Mouse (Mus musculus): ENCODE results near the gene Gm45194. TPM values are rescaled to one million over a fixed set of nuclear protein-coding genes. Genes with fewer than 3 reads are reported as not detected.
A peak's percentile ranks its signal among the peaks of the same experiment; 100 is the strongest.

Gm45194 gene
- polyA plus RNA-seq (2016; fragmentation: Nextera tagmentation; extraction: Ambion mirVana), result 2.2 and 2.6 TPM in 2 replicates

DNA sequence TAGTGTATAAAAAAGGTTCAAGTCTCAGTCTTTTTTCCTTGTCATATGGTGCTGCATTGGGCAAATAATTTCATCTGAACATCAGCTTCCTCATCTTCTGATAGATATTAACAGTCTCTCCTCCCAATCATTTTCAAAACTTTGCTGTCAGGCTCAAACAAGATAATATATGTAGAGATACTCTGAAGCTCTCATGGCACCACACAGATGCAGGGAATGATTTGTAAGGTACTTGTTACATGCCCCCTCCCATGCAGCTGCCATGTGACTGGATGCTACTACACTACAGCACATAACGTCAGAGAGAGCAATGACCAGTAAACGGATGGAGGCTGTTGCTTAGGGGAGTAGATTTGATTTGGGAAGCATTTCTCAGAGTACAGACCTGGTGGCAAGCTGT, at the start of gene Gm45194:
Gene Gm45194, plus strand, starts transcription at position 301 of the 400 bp plus-strand sequence.
- H3K36me3 ChIP-seq, result no peaks in the 10 kb centered on the region
- no peak within 1 kb of the TSS for H3K9ac ChIP-seq
- H3K4me3 ChIP-seq, result no peak within 1 kb of the TSS
- H3K9me3 ChIP-seq, result no peaks in the 10 kb centered on the region
- H3K27ac ChIP-seq, result no peak within 1 kb of the TSS
- WGBS, result 43% methylated on average over 2 of the region's 2 CpGs
- H3K4me1 ChIP-seq, result no peaks in the 10 kb centered on the region
- no peak within 1 kb of the TSS for H3K4me2 ChIP-seq (replicated peaks)
- no peak for ATAC-seq (ENCODE audit: low FRiP score, low read depth)
- H3K27me3 ChIP-seq (replicated peaks), result 0 out of 2 replicates have a peak, but pooled peaks cover 5% of the 10 kb centered on the region

DNA sequence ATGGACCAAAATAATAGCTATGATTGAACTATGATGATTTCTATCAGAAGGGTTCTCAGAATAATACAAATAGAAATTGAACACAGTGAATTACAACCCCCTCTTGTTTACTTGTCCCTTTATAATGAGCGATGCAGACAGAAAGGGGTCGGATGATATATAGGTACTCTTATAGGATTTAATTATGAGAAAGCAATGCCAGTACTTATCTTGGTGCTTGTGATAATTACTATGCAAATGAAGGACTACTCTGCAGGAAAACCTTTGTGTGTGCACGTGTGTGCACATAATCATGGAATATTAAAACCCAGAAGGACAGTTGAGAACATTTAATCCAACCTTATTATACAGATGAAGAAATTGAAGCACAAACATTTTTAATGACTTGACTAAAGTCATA, 35.3 kb upstream of the Gm45194 start:
- WGBS, result 59% methylated on average over 3 of the region's 3 CpGs
- ATAC-seq (ENCODE audit: low FRiP score, low read depth), result peak; percentile 63; the same call in 1 of the 2 replicates
- H3K4me1 ChIP-seq, result no peaks in the 10 kb centered on the region

DNA sequence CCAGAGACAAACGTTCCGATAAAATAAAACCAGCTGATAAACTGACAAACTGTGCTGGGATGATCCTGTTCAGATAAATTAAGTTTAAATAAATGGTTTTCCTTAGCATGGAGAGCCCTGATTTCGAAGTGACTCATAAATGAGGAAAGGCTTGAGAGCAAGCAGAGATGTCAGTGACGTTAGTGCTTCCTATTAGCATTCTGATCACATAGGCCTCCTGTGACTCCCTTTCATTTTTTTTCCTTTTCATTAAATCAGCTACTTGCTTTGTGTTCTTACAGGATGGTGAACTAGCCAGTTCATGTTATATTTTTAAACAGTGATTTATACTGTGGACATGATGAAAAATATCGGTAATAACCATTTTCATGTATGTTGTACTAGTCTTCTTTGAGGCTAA, 9.9 kb upstream of the Gm45194 start:
- 76% methylated on average over 5 of the region's 5 CpGs for WGBS
- no peak overlapping the region for H3K4me2 ChIP-seq (replicated peaks)
- H3K4me3 ChIP-seq, result no peak overlapping the region
- no peaks in the 10 kb centered on the region for H3K4me1 ChIP-seq
- H3K27ac ChIP-seq, result no peak overlapping the region
- no peak overlapping the region for H3K9ac ChIP-seq
- no peaks in the 10 kb centered on the region for H3K27me3 ChIP-seq (replicated peaks)
- H3K9me3 ChIP-seq, result no peaks in the 10 kb centered on the region
- ATAC-seq (ENCODE audit: low FRiP score, low read depth), result no peak
- H3K36me3 ChIP-seq, result no peaks in the 10 kb centered on the region

More for the DNA sequence above, 35.3 kb upstream of the Gm45194 start:
- H3K4me2 ChIP-seq (replicated peaks), result no peak overlapping the region
- H3K27ac ChIP-seq, result no peak overlapping the region
- no peaks in the 10 kb centered on the region for H3K36me3 ChIP-seq
- no peak overlapping the region for H3K4me3 ChIP-seq
- no peaks in the 10 kb centered on the region for H3K27me3 ChIP-seq (replicated peaks)
- H3K9me3 ChIP-seq, result no peaks in the 10 kb centered on the region
- no peak overlapping the region for H3K9ac ChIP-seq

DNA sequence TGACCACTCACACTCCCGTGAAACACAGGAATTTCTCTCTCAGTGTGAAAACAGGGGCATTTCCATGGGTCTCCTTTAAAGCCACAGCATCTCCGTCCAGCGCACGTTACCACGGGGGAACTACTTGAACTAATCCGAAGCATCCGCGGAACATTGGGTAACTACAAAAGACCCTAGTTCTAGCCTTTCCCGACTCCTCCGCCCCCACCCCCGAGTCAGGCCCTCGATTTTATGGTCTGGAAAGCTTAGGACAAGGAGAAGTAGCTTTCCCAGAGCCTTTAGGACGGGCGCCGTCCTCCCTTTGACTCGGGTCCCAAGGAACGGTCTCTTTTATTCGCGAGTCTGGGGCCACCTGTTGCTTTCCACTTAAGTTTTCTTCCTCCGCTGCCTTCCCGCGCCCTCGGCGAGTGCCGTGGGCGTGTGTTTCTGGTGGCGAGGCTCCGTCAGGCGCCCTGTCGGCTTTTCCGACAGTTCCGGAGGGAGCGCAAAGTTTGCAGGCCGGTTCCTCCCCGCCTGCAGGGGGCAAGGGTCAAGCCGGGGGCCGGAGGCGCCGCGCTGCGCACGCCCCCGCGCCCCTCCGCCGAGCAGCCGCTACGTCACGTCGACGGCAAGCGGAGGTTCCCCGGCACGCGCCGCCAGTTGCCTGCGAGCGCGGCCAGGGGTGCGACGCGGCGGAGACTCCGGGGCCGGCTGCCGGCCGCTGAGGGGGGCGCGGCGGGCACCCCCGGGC, 3.3 kb downstream of the Gm45194 start:
- no peaks in the 10 kb centered on the region for H3K36me3 ChIP-seq
- H3K27me3 ChIP-seq (replicated peaks), result 0 out of 2 replicates have a peak, but pooled peaks cover 5% of the 10 kb centered on the region
- H3K27ac ChIP-seq, result no peak overlapping the region
- no peaks in the 10 kb centered on the region for H3K4me1 ChIP-seq
- ATAC-seq (ENCODE audit: low FRiP score, low read depth), result peak; percentile 73
- no peaks in the 10 kb centered on the region for H3K9me3 ChIP-seq
- peak overlapping the region; percentile 29; the same call in 1 of the 2 replicates for H3K9ac ChIP-seq
- 14% methylated on average over 57 of the region's 71 CpGs for WGBS
- H3K4me2 ChIP-seq (replicated peaks), result peak overlapping the region; percentile 71
- H3K4me3 ChIP-seq, result peak overlapping the region; percentile 44

DNA sequence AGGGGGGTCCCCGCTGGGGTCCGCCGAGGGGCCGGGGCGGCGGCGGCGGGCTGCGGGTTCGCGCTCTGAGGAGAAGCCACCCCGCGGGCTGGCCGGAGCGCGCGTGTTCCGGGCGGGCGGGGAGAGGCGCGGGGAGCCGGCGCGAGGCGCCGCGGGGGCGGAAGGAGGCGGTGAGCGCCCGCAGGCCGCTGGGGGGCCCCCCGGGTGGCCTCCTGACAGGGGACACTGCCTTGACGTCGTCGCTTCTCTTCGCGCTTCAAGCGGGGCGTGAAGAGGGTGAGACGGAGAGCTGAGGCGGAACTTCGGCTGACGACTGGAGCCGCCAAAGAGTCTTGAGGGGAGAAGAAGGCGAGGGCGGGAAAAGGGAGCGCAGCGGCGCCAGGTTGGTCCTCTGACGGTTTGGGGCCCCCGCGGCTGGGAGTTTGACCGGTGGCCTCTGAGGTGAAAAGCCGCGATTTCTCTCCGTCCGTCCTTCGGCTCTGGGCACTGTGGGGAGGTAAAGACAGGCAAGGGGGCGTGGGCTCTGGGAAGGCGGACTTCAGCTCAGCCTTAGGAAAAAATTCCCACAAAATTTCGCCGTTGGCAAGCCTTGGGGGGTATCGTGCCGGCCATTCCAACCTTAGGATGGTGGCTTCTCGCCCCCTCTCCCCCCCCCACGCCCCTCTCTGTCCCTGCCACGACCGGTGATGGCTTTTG, 4.0 kb downstream of the Gm45194 start:
- H3K4me1 ChIP-seq, result no peaks in the 10 kb centered on the region
- H3K4me3 ChIP-seq, result peak overlapping the region; percentile 44
- 0 out of 2 replicates have a peak, but pooled peaks cover 5% of the 10 kb centered on the region for H3K27me3 ChIP-seq (replicated peaks)
- peak overlapping the region; percentile 71 for H3K4me2 ChIP-seq (replicated peaks)
- H3K36me3 ChIP-seq, result no peaks in the 10 kb centered on the region
- H3K9ac ChIP-seq, result peak overlapping the region; percentile 29; the same call in 1 of the 2 replicates
- ATAC-seq (ENCODE audit: low FRiP score, low read depth), result peak; percentile 48
- WGBS, result 18% methylated on average over 43 of the region's 70 CpGs
- H3K9me3 ChIP-seq, result no peaks in the 10 kb centered on the region
- H3K27ac ChIP-seq, result no peak overlapping the region

DNA sequence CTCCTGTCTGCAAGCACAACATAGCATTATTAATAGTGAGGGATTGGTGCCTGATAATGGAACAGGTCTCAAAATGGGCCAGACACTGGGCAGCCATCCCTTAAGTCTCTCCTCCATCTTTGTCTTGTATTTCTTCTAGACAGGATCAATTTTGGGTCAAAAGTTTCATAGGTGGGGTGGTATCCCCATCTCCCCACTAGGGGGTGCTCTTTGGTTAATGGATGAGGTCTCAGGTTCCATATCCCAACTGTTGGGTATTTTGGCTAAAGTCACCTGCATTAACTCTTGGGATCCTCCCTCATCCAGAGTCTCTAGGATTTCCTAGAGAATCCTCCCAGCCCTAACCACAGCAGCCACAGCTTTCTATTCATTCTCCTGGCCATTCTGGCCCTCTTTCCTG, 26.2 kb downstream of the Gm45194 start:
- no peak for ATAC-seq (ENCODE audit: low FRiP score, low read depth)
- Histone ChIP-seq H3K9me3 (no peaks in the 10 kb centered on the region), H3K27ac (no peak overlapping the region), H3K4me2 (replicated peaks) (no peak overlapping the region), H3K4me1 (no peaks in the 10 kb centered on the region), H3K36me3 (no peaks in the 10 kb centered on the region), H3K4me3 (no peak overlapping the region), H3K27me3 (replicated peaks) (no peaks in the 10 kb centered on the region), H3K9ac (no peak overlapping the region)

DNA sequence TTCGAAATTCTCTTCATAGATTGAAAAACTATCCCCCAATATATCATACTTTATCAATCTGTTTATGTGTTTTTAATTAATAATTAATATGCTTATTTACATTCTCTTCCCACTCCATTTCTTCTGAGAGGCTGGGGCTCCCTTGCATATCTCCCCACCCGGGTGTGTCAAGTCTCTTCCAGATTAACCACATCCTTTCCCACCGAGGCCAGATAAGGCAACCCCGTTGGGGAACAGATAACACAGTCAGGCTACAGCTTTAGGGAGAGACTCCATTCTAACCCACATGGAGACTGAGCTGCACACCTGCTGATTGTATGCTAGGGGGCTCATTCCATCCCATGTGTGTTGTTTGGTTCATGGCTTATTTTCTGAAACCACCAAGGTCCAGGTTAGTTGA, 69.7 kb downstream of the Gm45194 start:
- Histone ChIP-seq H3K27ac (no peak overlapping the region), H3K36me3 (no peaks in the 10 kb centered on the region), H3K4me2 (replicated peaks) (no peak overlapping the region), H3K27me3 (replicated peaks) (no peaks in the 10 kb centered on the region), H3K9me3 (no peaks in the 10 kb centered on the region), H3K4me3 (no peak overlapping the region), H3K9ac (no peak overlapping the region), H3K4me1 (no peaks in the 10 kb centered on the region)
- ATAC-seq (ENCODE audit: low FRiP score, low read depth), result no peak
- WGBS, result 84% methylated on average over 4 of the region's 4 CpGs

DNA sequence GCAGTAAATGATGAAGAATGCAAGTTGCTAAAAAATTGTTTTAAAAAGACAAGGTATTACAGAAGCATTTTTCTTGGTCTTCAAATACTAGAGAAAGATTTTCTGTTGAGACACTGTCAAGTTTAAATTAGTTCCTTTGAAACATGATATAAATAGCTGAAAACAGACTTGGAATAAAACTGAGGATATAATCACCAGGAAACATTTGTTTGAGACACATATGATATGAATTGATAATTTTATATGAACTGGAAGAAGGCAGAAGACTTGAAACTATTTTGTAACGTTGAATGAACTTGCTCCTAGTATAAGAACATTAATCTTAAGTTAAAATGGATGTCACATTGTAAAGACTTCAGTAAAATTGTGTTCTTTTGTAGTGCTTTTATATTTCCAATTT, 108.5 kb downstream of the Gm45194 start:
- no peak overlapping the region for H3K4me3 ChIP-seq
- H3K36me3 ChIP-seq, result no peaks in the 10 kb centered on the region
- no peaks in the 10 kb centered on the region for H3K27me3 ChIP-seq (replicated peaks)
- WGBS, result 45% methylated on average over 1 of the region's 1 CpGs
- no peak overlapping the region for H3K27ac ChIP-seq
- H3K4me1 ChIP-seq, result no peaks in the 10 kb centered on the region
- no peak overlapping the region for H3K9ac ChIP-seq
- no peaks in the 10 kb centered on the region for H3K9me3 ChIP-seq
- H3K4me2 ChIP-seq (replicated peaks), result no peak overlapping the region
- no peak for ATAC-seq (ENCODE audit: low FRiP score, low read depth)

DNA sequence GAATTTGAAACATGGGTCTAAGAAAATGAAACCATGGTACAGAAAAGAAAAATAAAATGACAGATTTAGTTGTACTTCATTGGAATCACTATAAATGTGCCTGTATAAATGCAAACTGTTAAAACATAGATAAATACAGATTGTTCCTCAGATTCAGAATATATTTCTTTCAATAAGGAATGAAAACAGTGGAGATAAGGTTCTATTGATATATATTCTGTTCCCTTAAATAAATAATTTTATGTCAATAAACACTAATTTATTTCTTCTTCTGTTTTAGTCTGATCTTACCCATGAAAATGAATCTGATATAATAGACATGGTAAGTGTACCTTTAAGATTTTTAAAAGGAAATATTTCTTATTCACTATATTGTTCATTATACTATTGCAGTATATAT, 119.5 kb downstream of the Gm45194 start, which contains the start of gene Tex16:
Gene Tex16, plus strand, starts transcription at position 301 of the 400 bp plus-strand sequence.
- Histone ChIP-seq H3K4me3 (no peak within 1 kb of the TSS), H3K9me3 (no peaks in the 10 kb centered on the region), H3K4me1 (no peaks in the 10 kb centered on the region), H3K27me3 (replicated peaks) (no peaks in the 10 kb centered on the region), H3K4me2 (replicated peaks) (no peak within 1 kb of the TSS), H3K9ac (no peak within 1 kb of the TSS), H3K36me3 (no peaks in the 10 kb centered on the region), H3K27ac (no peak within 1 kb of the TSS)
- no peak for ATAC-seq (ENCODE audit: low FRiP score, low read depth)

DNA sequence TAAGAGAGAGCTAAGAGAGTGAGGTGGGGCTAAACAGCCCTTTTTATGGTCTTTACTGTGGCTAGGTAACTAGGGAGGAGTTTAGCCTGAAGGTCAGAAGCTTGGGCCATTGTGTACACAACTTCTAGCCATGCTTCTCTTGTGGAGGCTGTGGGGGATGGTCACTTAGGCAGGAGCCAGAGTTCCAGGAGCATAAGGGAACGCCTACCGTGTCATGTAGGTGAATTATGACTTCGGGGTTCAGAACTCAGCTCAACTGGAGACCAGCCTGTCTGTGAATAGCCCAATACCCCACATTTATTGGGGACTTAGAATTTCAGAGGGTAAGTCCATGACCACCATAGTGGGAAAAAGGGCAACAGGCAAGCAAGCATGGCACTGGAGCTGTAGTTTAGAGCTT, 347.6 kb downstream of the Gm45194 start, which contains the start of gene 4933403O08Rik:
Gene 4933403O08Rik, plus strand, starts transcription at position 301 of the 400 bp plus-strand sequence.
- ATAC-seq (ENCODE audit: low FRiP score, low read depth), result no peak
- Histone ChIP-seq H3K4me1 (no peaks in the 10 kb centered on the region), H3K9ac (no peak within 1 kb of the TSS), H3K9me3 (no peaks in the 10 kb centered on the region), H3K4me2 (replicated peaks) (no peak within 1 kb of the TSS), H3K36me3 (no peaks in the 10 kb centered on the region), H3K27me3 (replicated peaks) (no peaks in the 10 kb centered on the region), H3K4me3 (no peak within 1 kb of the TSS), H3K27ac (no peak within 1 kb of the TSS)
- WGBS, result 90% methylated on average over 3 of the region's 3 CpGs

DNA sequence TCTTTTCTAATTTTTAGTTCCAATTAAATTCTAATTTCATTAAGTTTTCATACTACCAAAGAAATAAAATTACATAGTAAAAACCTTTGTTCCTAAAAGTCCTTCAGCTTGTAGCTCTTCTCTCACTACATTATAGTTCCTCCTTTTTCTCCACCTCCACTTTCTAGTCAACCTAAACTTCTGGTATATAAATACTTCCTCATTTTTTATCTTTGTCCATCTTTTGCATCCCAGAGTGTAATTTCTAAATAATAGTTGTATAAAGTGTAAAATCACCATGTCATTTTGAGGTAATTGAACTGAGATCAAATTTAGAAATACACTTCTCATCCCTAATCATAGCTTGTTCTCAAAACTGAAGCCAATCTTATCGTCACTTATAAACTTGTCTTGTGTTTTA, 351.7 kb downstream of the Gm45194 start:
- H3K9ac ChIP-seq, result no peak overlapping the region
- no peaks in the 10 kb centered on the region for H3K27me3 ChIP-seq (replicated peaks)
- H3K4me1 ChIP-seq, result no peaks in the 10 kb centered on the region
- H3K4me3 ChIP-seq, result no peak overlapping the region
- 90% methylated on average over 1 of the region's 1 CpGs for WGBS
- H3K27ac ChIP-seq, result no peak overlapping the region
- H3K36me3 ChIP-seq, result no peaks in the 10 kb centered on the region
- H3K9me3 ChIP-seq, result no peaks in the 10 kb centered on the region
- ATAC-seq (ENCODE audit: low FRiP score, low read depth), result no peak
- H3K4me2 ChIP-seq (replicated peaks), result no peak overlapping the region

DNA sequence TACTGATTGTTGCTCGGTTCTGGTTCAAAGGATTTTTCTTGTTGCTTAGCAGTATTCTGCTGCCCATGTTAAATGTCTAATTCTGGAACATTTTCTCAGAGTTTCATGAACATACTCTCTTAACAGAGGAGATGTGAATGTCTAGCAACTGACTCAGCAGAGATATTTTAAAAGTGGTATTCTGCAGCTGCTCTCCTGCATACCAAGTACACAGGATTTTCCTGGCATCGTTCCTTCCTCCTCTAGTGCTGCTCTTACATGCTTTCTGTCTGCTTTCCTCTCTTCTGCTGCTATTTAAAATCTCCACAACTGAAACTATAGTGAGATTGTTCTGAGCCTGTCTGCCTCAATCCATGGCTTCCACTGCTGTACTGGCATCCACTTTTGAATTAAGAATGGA, 364.3 kb downstream of the Gm45194 start:
- ATAC-seq (ENCODE audit: low FRiP score, low read depth), result no peak
- 85% methylated on average over 2 of the region's 2 CpGs for WGBS
- H3K9me3 ChIP-seq, result no peaks in the 10 kb centered on the region

More for the DNA sequence above, 364.3 kb downstream of the Gm45194 start:
- no peak overlapping the region for H3K4me3 ChIP-seq
- no peaks in the 10 kb centered on the region for H3K36me3 ChIP-seq
- no peaks in the 10 kb centered on the region for H3K4me1 ChIP-seq
- no peak overlapping the region for H3K4me2 ChIP-seq (replicated peaks)
- H3K27me3 ChIP-seq (replicated peaks), result no peaks in the 10 kb centered on the region
- H3K9ac ChIP-seq, result no peak overlapping the region
- H3K27ac ChIP-seq, result no peak overlapping the region
